Mouse (Mus musculus): ENCODE measurements around the gene Pex11b.
A peak's percentile ranks its signal among the peaks of the same experiment; 100 is the strongest.
"Not testable (repeated sequence)": the region's sequence is repeated elsewhere in the genome, so short reads cannot be mapped to it uniquely, and the experiment has no call there.

Gene Pex11b

DNA sequence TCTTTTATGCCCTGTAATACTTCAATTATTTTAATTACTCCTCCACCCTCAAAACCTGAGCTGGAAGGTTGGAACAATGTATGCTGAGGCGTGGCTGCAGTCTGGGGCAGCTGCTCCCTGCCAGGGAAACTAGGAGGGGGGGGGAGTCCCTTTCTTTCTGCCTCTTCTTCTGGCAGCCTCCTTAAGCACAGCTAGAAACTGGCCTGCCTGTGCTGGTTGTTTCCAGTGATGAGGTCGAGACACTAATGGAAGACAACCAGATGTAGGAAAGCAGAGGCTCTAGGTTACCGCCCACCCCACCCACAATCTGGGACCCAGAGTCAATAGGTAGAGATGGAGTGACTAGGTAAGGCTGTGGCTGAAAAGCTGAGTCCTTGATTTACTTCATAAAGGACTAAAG lies 40.5 kb downstream of the Pex11b start:
- no peak for DNase-seq (ENCODE audit: low read depth, low spot score)
- H3K27me3 ChIP-seq (ENCODE audit: control insufficient read depth, insufficient read depth, low read length, poor library complexity, severe bottlenecking) = no peaks in the 10 kb centered on the region

DNA sequence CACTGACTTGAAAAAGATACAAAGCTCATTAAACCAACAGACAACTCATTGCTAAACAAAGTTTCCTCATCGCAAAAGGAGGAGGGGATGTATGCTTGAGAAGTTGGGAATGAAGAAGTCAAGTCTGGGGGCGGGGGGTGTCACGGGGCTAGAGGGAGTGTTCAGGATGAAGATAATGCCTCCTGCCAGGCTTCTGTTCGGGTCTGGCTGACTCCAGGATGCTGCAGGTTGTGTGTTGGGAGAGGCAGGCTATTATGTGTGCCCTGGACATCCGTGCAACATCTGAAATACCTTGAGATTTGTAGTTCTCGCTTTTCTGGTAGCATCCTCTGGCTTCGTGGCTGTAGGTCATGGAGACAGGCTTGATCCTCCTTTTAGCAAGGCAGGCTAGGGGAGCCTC lies 43.3 kb downstream of the Pex11b start:
- Histone ChIP-seq H3K36me3 (ENCODE audit: control insufficient read depth, insufficient read depth, low read length, poor library complexity, severe bottlenecking) (no peaks in the 10 kb centered on the region), H3K27me3 (ENCODE audit: control insufficient read depth, insufficient read depth, low read length, poor library complexity, severe bottlenecking) (no peaks in the 10 kb centered on the region)

More for the DNA sequence above, 40.5 kb downstream of the Pex11b start:
- H3K36me3 ChIP-seq (ENCODE audit: control insufficient read depth, insufficient read depth, low read length, poor library complexity, severe bottlenecking) = no peaks in the 10 kb centered on the region

DNA sequence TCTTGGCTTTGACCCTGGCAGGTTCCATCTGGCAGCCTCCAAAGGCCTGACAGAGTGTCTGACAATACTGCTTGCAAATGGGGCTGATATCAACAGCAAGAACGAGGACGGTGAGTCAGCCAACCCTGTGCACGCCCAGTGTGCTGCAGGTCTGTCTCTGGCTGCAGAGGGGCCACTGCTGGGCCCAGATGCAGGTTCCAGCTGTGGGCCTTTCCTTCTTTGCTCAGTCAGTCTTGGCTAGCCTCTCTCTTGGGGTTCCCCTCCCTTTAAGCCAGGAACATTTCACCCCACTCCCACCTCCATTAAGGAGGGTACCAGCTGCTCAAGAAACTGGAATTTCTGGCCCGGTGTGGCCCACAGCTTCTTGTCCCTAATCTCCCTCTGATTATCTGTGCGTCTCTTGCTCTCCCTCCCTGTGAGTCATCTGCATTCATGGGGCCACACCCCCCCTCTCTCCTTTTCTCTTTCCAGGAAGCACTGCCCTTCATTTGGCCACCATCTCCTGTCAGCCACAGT lies 44.0 kb downstream of the Pex11b start:
- DNase-seq (ENCODE audit: low read depth, low spot score) = no peak
- Histone ChIP-seq H3K36me3 (ENCODE audit: control insufficient read depth, insufficient read depth, low read length, poor library complexity, severe bottlenecking) (no peaks in the 10 kb centered on the region), H3K27me3 (ENCODE audit: control insufficient read depth, insufficient read depth, low read length, poor library complexity, severe bottlenecking) (no peaks in the 10 kb centered on the region)

More for the DNA sequence above, 43.3 kb downstream of the Pex11b start:
- no peak for DNase-seq (ENCODE audit: low read depth, low spot score)

DNA sequence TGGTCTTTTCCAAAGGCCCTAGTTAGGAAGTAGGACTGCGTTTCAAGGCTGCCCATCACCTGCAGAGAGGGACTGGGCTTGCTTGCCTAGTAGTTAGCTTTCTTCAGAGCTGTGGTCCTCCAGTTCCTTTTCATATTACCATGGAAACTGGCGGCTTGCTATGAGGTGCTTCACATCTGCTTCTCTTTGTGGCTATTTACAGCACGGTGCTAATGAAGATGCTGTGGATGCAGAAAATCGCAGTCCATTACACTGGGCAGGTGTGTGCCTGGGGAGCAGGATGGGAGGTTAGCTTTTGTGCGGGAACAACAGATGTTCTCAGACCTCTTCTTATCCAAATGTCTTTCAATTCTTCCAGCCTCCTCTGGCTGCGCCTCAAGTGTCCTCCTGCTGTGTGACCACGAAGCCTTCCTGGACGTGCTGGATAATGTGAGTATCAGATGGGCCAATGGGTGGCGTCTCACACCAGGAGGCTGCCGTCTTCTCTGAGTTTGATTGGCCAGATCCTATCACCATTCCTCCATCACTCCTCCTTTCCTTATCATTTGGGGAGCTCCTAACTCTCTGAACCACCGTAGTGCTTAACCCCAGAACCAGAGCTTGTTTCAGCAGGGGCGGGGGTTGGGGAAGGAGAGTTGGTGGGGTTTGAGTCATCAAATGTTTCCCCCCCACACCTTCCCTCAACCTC lies 45.2 kb downstream of the Pex11b start:
- Histone ChIP-seq H3K36me3 (ENCODE audit: control insufficient read depth, insufficient read depth, low read length, poor library complexity, severe bottlenecking) (no peaks in the 10 kb centered on the region), H3K27me3 (ENCODE audit: control insufficient read depth, insufficient read depth, low read length, poor library complexity, severe bottlenecking) (no peaks in the 10 kb centered on the region)
- DNase-seq (ENCODE audit: low read depth, low spot score) = no peak

DNA sequence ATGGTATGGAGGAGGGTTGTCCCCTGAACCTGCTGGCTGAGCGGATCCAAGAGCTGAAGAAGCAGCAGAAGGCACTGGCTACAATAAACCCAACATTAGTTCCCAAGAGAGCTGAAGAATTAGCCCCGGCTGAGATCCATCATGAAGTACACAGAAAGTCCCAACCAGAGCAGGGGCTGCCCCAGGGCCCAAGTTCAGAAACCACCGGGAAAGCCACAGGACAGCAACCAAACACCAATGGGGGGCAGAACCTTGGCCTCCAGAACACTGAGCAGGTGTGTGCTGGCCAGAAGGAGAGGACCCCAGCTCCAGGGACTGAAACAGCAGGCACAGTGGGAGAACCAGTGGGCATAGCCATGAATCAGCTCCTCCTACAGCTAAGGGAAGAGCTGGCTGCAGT lies 48.3 kb downstream of the Pex11b start:
- no peaks in the 10 kb centered on the region for H3K27me3 ChIP-seq (ENCODE audit: control insufficient read depth, insufficient read depth, low read length, poor library complexity, severe bottlenecking)
- H3K36me3 ChIP-seq (ENCODE audit: control insufficient read depth, insufficient read depth, low read length, poor library complexity, severe bottlenecking) = no peaks in the 10 kb centered on the region
- no peak for DNase-seq (ENCODE audit: low read depth, low spot score)

DNA sequence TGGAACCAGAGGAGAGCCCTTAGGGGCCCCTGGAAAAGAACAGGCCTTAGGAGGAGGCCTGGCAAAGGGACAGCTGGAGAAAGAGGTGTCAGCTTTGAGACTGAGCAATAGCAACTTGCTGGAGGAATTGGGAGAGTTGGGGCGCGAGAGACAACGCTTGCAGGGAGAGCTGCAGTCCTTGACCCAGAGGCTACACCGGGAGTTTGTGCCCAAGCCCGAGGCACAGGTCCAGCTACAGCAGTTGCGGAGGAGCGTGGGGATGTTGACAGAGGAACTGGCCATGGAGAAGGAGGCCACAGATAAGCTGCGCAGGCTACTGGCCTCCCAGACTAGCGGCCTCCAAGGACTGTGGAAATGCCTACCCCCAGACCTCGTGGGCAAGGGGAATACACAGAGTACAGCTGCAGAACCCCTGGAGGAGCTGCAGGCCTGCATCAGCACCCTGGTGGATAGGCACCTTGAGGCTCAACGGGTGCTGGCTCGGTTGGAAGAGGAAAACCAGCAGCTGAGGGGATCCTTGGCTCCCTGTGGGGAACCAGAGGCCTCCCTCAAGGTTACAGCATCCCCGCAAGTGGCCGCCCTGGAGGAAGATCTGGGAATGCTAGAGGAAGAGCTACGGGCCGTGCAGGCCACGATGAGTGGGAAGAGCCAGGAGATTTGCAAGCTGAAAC lies 49.1 kb downstream of the Pex11b start:
- no peak for DNase-seq (ENCODE audit: low read depth, low spot score)
- no peaks in the 10 kb centered on the region for H3K36me3 ChIP-seq (ENCODE audit: control insufficient read depth, insufficient read depth, low read length, poor library complexity, severe bottlenecking)

DNA sequence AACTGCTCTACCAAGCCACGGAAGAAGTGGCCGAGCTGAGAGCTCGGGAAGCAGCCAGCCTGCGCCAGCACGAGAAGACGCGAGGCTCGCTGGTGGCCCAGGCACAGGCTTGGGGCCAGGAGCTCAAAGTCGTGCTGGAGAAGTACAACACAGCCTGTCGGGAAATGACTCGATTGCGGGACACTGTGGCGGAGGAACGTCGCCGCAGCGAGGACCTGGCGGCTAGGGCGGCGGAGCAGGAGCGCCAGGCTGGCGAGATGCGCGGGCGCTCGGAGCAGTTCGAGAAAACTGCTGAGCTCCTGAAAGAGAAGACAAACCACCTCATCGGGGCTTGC lies 49.6 kb downstream of the Pex11b start:
- DNase-seq (ENCODE audit: low read depth, low spot score) = no peak
- H3K36me3 ChIP-seq (ENCODE audit: control insufficient read depth, insufficient read depth, low read length, poor library complexity, severe bottlenecking) = no peaks in the 10 kb centered on the region
- H3K27me3 ChIP-seq (ENCODE audit: control insufficient read depth, insufficient read depth, low read length, poor library complexity, severe bottlenecking) = no peaks in the 10 kb centered on the region

More for the DNA sequence above, 49.1 kb downstream of the Pex11b start:
- H3K27me3 ChIP-seq (ENCODE audit: control insufficient read depth, insufficient read depth, low read length, poor library complexity, severe bottlenecking) = no peaks in the 10 kb centered on the region

DNA sequence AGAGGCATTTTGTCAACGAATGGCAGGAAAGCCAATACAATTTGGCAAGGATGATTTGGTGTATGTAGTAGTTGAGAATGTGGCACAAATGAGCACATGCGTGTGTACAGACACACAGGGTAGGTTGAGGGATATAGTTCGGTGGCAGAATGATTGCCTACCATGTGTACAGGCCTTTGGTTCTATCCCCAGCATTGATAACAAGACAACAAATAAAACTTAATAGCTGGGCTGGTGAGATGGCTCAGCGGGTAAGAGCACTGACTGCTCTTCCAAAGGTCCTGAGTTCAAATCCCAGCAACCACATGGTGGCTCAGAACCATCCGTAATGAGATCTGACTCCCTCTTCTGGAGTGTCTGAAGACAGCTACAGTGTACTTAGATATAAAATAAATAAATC lies 50.9 kb downstream of the Pex11b start:
- not testable (repeated sequence) for H3K27me3 ChIP-seq (ENCODE audit: control insufficient read depth, insufficient read depth, low read length, poor library complexity, severe bottlenecking); H3K36me3 ChIP-seq (ENCODE audit: control insufficient read depth, insufficient read depth, low read length, poor library complexity, severe bottlenecking); DNase-seq (ENCODE audit: low read depth, low spot score)

DNA sequence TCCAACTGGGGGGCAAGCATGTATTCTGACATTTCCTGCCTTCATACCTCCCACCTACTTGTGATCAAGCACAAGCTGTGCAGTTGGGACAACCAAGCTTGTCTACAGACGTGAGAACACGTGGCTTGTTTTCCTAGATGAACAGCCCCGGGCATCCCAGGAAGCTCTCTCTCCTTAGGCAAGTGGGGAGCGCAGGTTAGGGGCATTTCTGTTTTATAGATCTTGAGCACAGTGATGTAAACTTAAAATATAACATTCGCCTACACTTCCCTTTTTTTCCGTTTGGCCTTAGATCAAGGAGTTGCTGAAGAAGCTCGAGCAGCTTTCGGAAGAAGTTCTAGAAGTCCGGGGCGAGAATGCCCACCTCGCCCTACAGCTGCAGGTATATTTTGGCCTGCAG lies 53.7 kb downstream of the Pex11b start:
- Histone ChIP-seq H3K36me3 (ENCODE audit: control insufficient read depth, insufficient read depth, low read length, poor library complexity, severe bottlenecking) (no peaks in the 10 kb centered on the region), H3K27me3 (ENCODE audit: control insufficient read depth, insufficient read depth, low read length, poor library complexity, severe bottlenecking) (no peaks in the 10 kb centered on the region)
- DNase-seq (ENCODE audit: low read depth, low spot score) = no peak

DNA sequence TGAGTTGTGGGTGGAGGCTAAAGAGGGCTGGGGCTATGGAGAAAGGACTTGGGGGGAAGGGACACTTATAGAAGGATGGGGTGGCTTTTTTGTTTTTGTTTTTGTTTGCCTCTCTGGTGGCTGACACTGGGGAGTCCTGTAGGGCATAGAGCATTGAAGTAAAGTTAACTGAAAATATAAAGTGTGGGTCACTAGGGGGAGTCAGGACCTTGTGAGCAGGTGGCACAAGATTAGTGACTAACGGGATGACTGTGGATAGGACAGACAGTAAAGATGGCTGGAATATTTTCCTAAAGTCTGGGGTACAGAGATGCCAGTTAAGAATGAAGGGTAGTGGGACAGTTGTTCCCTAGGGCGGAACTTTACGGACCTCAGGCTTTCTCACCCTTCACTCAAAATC lies 55.1 kb downstream of the Pex11b start:
- Histone ChIP-seq H3K36me3 (ENCODE audit: control insufficient read depth, insufficient read depth, low read length, poor library complexity, severe bottlenecking) (no peaks in the 10 kb centered on the region), H3K27me3 (ENCODE audit: control insufficient read depth, insufficient read depth, low read length, poor library complexity, severe bottlenecking) (no peaks in the 10 kb centered on the region)
- peak; percentile 45 for DNase-seq (ENCODE audit: low read depth, low spot score)

DNA sequence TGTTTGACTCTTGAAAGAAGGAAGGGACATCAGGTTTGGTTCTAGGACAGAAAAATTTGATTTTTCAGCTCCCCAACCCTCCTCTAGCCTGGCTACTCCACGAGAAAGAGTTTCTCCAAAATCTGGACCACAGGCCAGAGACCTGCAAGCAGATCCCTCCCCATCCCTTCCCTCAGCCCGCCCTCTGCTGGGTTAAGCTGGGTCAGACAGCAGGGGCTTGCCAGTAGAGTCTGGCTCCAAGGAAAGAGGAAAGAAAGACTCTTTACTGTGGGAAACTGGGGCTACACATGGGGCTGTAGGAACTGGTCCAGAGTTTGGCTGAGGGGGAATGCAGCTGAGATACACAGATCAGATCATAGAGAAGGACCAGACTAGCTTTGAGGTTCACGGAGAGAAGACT lies 57.3 kb downstream of the Pex11b start:
- Histone ChIP-seq H3K36me3 (ENCODE audit: control insufficient read depth, insufficient read depth, low read length, poor library complexity, severe bottlenecking) (no peaks in the 10 kb centered on the region), H3K27me3 (ENCODE audit: control insufficient read depth, insufficient read depth, low read length, poor library complexity, severe bottlenecking) (no peaks in the 10 kb centered on the region)
- no peak for DNase-seq (ENCODE audit: low read depth, low spot score)

DNA sequence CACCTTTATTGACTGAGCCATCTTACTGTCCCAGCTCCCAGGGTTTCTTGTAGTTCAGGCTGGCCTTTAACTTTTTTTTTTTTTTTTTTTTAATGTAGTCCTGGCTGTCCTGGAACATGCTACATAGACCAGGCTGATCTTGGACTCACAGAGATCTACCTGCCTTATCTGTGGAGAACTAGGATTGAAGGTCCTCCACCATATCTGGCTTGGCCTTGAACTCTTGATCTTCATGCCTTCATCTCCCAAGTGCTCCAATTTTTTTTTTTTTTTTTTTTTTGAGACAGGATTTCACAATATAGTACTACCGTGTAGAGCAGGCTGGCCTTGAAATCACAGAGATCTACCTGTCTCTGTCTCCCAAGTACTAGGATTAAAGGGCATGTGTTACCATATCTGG lies 58.4 kb downstream of the Pex11b start:
- no peaks in the 10 kb centered on the region for H3K27me3 ChIP-seq (ENCODE audit: control insufficient read depth, insufficient read depth, low read length, poor library complexity, severe bottlenecking)

More for the DNA sequence above, 58.4 kb downstream of the Pex11b start:
- no peaks in the 10 kb centered on the region for H3K36me3 ChIP-seq (ENCODE audit: control insufficient read depth, insufficient read depth, low read length, poor library complexity, severe bottlenecking)
- no peak for DNase-seq (ENCODE audit: low read depth, low spot score)

Measured in splenic B cell, adult 2 months (primary cell).